Mouse (Mus musculus) hindbrain, postnatal 0 days (tissue): ENCODE measurements at regions not wholly inside any gene's neighbourhood (a gene's known extent, or its start where the extent isn't known, plus 50 kb on each side); places are given as distances from the start of the nearest gene placed in this dataset.

Source experiments
- ATAC-seq: fragments of 200-750 bp; cut with Nextera tagmentation; 2 replicates; pipeline ENCODE4 v1.8.0; 2017; ENCODE audit warnings: mild to moderate bottlenecking, moderate TSS enrichment, moderate library complexity
- DNase-seq: peaks from one replicate; pipeline ENCODE4 v3.0.0-alpha.2; 2015; ENCODE audit warnings: low spot score
- H3K27ac ChIP-seq: fragments of 300-500 bp; sonication (generic); 2 replicates; pipeline ENCODE4 v1.5.1; 2014; ENCODE audit warnings: mild to moderate bottlenecking
- H3K27me3 ChIP-seq: fragments of 300-500 bp; sonication (generic); 2 replicates; pipeline ENCODE4 v1.6.1; 2014; ENCODE audit warnings: low read length, mixed read lengths; ENCODE audit not compliant: insufficient read depth
- H3K36me3 ChIP-seq: fragments of 300-500 bp; sonication (generic); 2 replicates; pipeline ENCODE4 v1.6.1; 2014; ENCODE audit warnings: low read length, mixed read lengths; ENCODE audit not compliant: insufficient read depth
- H3K4me1 ChIP-seq: fragments of 300-500 bp; sonication (generic); 2 replicates; pipeline ENCODE4 v1.6.1; 2014; ENCODE audit warnings: antibody characterized with exemption, low read length, mixed read lengths; ENCODE audit not compliant: insufficient read depth
- H3K4me2 ChIP-seq: fragments of 300-500 bp; sonication (generic); 2 replicates; pipeline ENCODE4 v1.6.1; 2014; ENCODE audit warnings: low read depth, mild to moderate bottlenecking, low read length, moderate library complexity, mixed read lengths
- H3K4me3 ChIP-seq: fragments of 300-500 bp; sonication (generic); 2 replicates; pipeline ENCODE4 v1.5.1; 2014; ENCODE audit warnings: low read length
- H3K9ac ChIP-seq: fragments of 300-500 bp; sonication (generic); replicated peaks from 2 replicates; pipeline ENCODE4 v1.6.1; 2014; ENCODE audit warnings: mild to moderate bottlenecking, low read length, moderate library complexity, mixed read lengths
- H3K9me3 ChIP-seq: fragments of 300-500 bp; sonication (generic); 2 replicates; pipeline ENCODE4 v1.6.1; 2016; ENCODE audit warnings: low read length, mixed read lengths
- CTCF ChIP-seq: IDR thresholded peaks from 2 replicates; pipeline ENCODE4 v1.5.1; 2016; ENCODE audit warnings: antibody characterized with exemption, control low read depth, low read depth
- WGBS: fragments of 180-500 bp; shearing (Covaris S2); extraction: QIAGEN DNeasy Blood & Tissue Kit; methylation state at CpG from one replicate; pipeline ENCODE4 v1.1.7; 2014; 5-methylcytosine and 5-hydroxymethylcytosine counted together

- Histone ChIP-seq H3K36me3 (no peaks in the 10 kb centered on the region), H3K4me1 (0 out of 2 replicates have a peak, but pooled peaks cover 3% of the 10 kb centered on the region), H3K4me2 (no peak overlapping the region), H3K27ac (no peak overlapping the region), H3K4me3 (no peak overlapping the region), H3K27me3 (no peaks in the 10 kb centered on the region), H3K9me3 (no peaks in the 10 kb centered on the region), H3K9ac (no peak overlapping the region; the same call in 1 of the 2 replicates)
- ATAC-seq (no peak), DNase-seq (no peak)
- no peak for TF ChIP-seq CTCF
- 93% methylated on average over 2 of the region's 2 CpGs for WGBS
Observed at GRCm38 (mm10) chr5:51811728-51812127, 244.2 kb upstream of the Ppargc1a start.

DNA sequence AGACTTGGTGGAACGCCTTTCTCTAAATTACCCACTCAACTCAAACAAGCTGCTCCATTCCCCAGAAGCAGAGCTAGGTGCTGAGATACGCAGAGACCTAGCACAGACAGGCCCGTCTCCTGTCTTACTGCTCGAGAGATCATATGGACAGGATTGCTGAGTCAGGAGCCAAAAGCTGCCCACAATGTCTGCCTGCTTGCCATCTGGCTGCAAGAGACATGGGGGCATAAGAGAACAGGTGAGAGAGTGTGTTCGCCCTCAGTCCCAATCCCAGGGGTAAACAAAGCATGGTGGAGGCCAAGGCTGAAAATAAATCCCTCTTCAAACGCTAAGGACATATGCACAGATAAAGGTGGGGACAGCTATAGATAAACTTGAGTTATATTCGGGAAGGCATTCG is 234.0 kb upstream of the Ppargc1a start:
- no peak for ATAC-seq
- H3K9ac ChIP-seq, result no peak overlapping the region
- DNase-seq, result no peak
- H3K4me2 ChIP-seq, result no peak overlapping the region
- 75% methylated on average over 8 of the region's 8 CpGs for WGBS
- no peaks in the 10 kb centered on the region for H3K9me3 ChIP-seq
- H3K27me3 ChIP-seq, result no peaks in the 10 kb centered on the region
- no peaks in the 10 kb centered on the region for H3K4me1 ChIP-seq
- H3K36me3 ChIP-seq, result no peaks in the 10 kb centered on the region
- H3K27ac ChIP-seq, result no peak overlapping the region
- H3K4me3 ChIP-seq, result no peak overlapping the region
- no peak for TF ChIP-seq CTCF

DNA sequence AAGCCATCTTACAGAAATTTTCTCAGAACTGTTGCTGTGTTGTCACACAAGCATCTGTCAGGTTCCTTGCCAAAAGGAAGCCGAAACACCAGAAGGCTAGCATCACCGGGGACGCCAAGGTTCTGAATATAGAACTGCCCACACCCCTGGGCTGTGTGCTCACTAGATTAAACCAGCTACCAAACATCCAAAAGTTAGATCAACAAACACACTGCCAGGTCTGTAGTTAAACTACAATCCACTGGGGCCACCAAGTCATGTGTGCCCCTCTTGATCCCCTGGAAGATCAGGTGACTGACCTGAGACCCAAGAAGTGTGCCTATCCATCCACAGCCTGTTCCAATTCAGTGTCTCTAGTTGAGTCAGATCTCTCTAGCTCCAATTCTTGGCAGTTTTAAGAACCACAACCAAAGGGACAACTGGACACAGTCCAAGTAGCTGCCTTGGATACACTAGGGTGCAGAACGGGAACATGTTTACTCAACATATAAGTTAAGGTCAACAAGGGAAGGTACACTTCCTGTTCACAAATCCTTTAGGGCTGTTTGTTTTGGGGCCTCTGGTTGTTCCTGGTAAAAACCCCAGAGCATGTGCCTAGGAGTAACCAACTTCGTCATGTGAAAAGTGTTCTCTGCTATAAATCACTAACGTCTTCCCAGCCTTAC is 232.0 kb upstream of the Ppargc1a start:
- no peak for TF ChIP-seq CTCF
- DNase-seq, result no peak
- Histone ChIP-seq H3K27ac (no peak overlapping the region), H3K4me3 (no peak overlapping the region), H3K36me3 (no peaks in the 10 kb centered on the region), H3K27me3 (no peaks in the 10 kb centered on the region), H3K9ac (no peak overlapping the region), H3K9me3 (no peaks in the 10 kb centered on the region), H3K4me2 (no peak overlapping the region), H3K4me1 (no peaks in the 10 kb centered on the region)
- 79% methylated on average over 6 of the region's 6 CpGs for WGBS
- no peak for ATAC-seq

DNA sequence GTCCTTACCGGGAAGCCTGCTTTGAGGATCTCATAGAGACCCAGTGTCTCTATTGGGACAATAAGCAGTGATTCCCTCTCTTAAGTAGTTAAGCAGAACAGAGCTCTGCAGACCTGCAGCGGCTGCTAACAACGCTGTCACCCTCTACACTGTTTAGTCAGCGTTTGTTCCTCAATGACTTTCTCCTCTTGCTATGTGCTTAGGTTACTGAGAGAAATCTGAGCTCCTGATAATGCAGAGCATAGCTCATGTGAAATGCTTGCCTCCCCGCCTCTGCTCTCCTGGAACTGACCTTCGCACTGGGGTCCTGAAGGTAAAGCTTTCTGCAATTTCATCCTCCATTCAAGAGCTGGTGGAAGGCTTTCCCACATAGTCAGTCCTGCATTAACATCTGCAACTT is 226.6 kb upstream of the Ppargc1a start:
- TF ChIP-seq CTCF, result no peak
- WGBS, result 51% methylated on average over 6 of the region's 6 CpGs
- H3K36me3 ChIP-seq, result no peaks in the 10 kb centered on the region
- no peaks in the 10 kb centered on the region for H3K27me3 ChIP-seq
- H3K27ac ChIP-seq, result no peak overlapping the region
- no peaks in the 10 kb centered on the region for H3K4me1 ChIP-seq
- H3K9me3 ChIP-seq, result no peaks in the 10 kb centered on the region
- no peak overlapping the region for H3K9ac ChIP-seq
- H3K4me3 ChIP-seq, result no peak overlapping the region
- ATAC-seq, result no peak
- no peak overlapping the region for H3K4me2 ChIP-seq
- no peak for DNase-seq

- H3K27me3 ChIP-seq, result no peaks in the 10 kb centered on the region
- no peak overlapping the region for H3K27ac ChIP-seq
- WGBS, result 52% methylated on average over 2 of the region's 2 CpGs
- no peak for TF ChIP-seq CTCF
- H3K4me2 ChIP-seq, result no peak overlapping the region
- no peaks in the 10 kb centered on the region for H3K4me1 ChIP-seq
- no peak overlapping the region for H3K4me3 ChIP-seq
- H3K9ac ChIP-seq, result no peak overlapping the region
- no peaks in the 10 kb centered on the region for H3K36me3 ChIP-seq
- H3K9me3 ChIP-seq, result no peaks in the 10 kb centered on the region
- DNase-seq (no peak), ATAC-seq (no peak)
Observed at GRCm38 (mm10) chr5:51792950-51793349, 225.4 kb upstream of the Ppargc1a start.

GRCm38 (mm10) chr5:51788768-51789167 is 221.2 kb upstream of the Ppargc1a start:
- Histone ChIP-seq H3K9ac (no peak overlapping the region), H3K4me3 (no peak overlapping the region), H3K27ac (no peak overlapping the region), H3K4me2 (no peak overlapping the region), H3K36me3 (no peaks in the 10 kb centered on the region), H3K4me1 (no peaks in the 10 kb centered on the region), H3K27me3 (no peaks in the 10 kb centered on the region), H3K9me3 (no peaks in the 10 kb centered on the region)
- TF ChIP-seq CTCF, result no peak
- ATAC-seq (no peak), DNase-seq (no peak)
- WGBS, result 64% methylated on average over 6 of the region's 6 CpGs

GRCm38 (mm10) chr5:51783523-51783922 is 216.0 kb upstream of the Ppargc1a start:
- Histone ChIP-seq H3K4me1 (no peaks in the 10 kb centered on the region), H3K4me3 (no peak overlapping the region), H3K4me2 (no peak overlapping the region), H3K9ac (no peak overlapping the region), H3K36me3 (no peaks in the 10 kb centered on the region), H3K9me3 (no peaks in the 10 kb centered on the region), H3K27me3 (no peaks in the 10 kb centered on the region), H3K27ac (peak overlapping the region; percentile 45; the same call in 1 of the 2 replicates)
- TF ChIP-seq CTCF, result no peak
- DNase-seq (peak; percentile 50), ATAC-seq (peak; percentile 70)
- 65% methylated on average over 5 of the region's 5 CpGs for WGBS
